Comparison of ENCODE assay signal across 8 mouse cellular contexts in the genomic region with DNA sequence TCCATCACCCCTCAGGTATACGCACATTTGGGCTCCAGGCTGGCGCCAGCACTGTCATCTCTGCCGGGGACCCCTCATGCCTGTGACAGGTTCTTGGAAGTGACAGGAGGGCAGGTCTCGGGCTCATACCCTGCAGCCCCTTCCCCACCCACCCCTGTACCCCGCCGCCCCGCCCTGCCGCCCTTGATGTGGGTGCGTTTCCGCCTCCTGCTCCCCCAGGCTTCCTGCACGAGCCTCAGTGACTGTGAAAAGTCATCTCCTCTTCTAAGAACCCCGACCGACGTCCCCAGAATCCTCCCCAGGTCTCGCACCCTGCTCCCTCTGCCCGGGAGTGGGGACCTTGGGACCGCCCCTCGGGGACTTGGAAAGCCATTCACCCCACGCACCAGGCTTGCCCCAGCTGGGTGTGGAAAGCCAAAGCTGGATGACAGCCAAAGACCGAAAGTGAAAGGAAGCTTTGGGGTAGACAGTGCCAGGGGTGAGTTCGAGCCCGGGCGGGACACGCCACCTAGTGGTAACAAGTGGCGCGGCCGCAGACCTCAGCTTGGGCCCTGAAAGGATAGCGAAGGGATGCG. TPM values are rescaled to one million over a fixed set of nuclear protein-coding genes. Genes with fewer than 3 reads are reported as not detected.
DNase-seq lines count a peak whose midpoint lies in the region; ATAC-seq and TF ChIP-seq lines count a peak whose summit lies in the region.

A gene (minus strand): TSS at position 239 of the 575 bp plus-strand sequence.
A gene (minus strand): TSS at position 440 of the 575 bp plus-strand sequence.

- DNase-seq in 3T3-L1 (ENCODE audit: low read depth, low spot score): peak; percentile 87
- DNase-seq in adrenal gland, postnatal 4 days (ENCODE audit: low spot score in 2 of 2): peak; percentile 81 to 86
- peak; percentile 92 for DNase-seq in embryonic facial prominence, embryonic 14.5 days (ENCODE audit: low spot score)
- peak; percentile 97 for DNase-seq in heart, adult 8-10 months (ENCODE audit: low spot score)
- DNase-seq in kidney, adult 9 months: peak; percentile 95
- DNase-seq in limb, embryonic 14.5 days (ENCODE audit: low spot score): peak; percentile 85
- peak; percentile 78 to 86 for DNase-seq in spleen, adult 2 months (ENCODE audit: low read depth in 1 of 2, low spot score in 2 of 2)

- peak; percentile 97 for TF ChIP-seq CTCF in spleen, adult 2 months (IDR thresholded peaks at IDR 0.05; ENCODE audit: extremely low read depth, insufficient read depth, insufficient read length, insufficient replicate concordance)

- H3K4me3 ChIP-seq in embryonic facial prominence, embryonic 14.5 days (ENCODE audit: low read depth, low read length): peak within 1 kb of the TSS; percentile 44
- peak within 1 kb of the TSS; percentile 45 for H3K4me3 ChIP-seq in limb, embryonic 14.5 days (replicated peaks; ENCODE audit: low read length)
- peak within 1 kb of the TSS; percentile 41 for H3K4me3 ChIP-seq in midbrain, embryonic 16.5 days (ENCODE audit: low read depth, low read length)
- H3K4me3 ChIP-seq in spleen, adult 2 months (ENCODE audit: extremely low read depth, insufficient read depth, insufficient read length): peak within 1 kb of the TSS; percentile 84

- H3K4me1 ChIP-seq in embryonic facial prominence, embryonic 14.5 days (ENCODE audit: control insufficient read depth, insufficient read depth, low read length): peaks cover 4% of the 10 kb centered on the region; the same call in 1 of the 2 replicates
- no peaks in the 10 kb centered on the region for H3K4me1 ChIP-seq in limb, embryonic 14.5 days (ENCODE audit: control insufficient read depth, insufficient read depth, low read length)
- H3K4me1 ChIP-seq in midbrain, embryonic 16.5 days (ENCODE audit: control insufficient read depth, insufficient read depth, low read length): peaks cover 4% of the 10 kb centered on the region; the same call in 1 of the 2 replicates
- H3K4me1 ChIP-seq in spleen, adult 2 months (ENCODE audit: control insufficient read depth, insufficient read depth, insufficient read length): peaks cover 5% of the 10 kb centered on the region; the same call in 1 of the 2 replicates

- no peak within 1 kb of the TSS for H3K27ac ChIP-seq in embryonic facial prominence, embryonic 14.5 days (replicated peaks; ENCODE audit: low read depth, low read length)
- no peak within 1 kb of the TSS for H3K27ac ChIP-seq in limb, embryonic 14.5 days (replicated peaks; ENCODE audit: low read depth, low read length)
- no peak within 1 kb of the TSS for H3K27ac ChIP-seq in midbrain, embryonic 16.5 days (ENCODE audit: low read length)
- peak within 1 kb of the TSS; percentile 92 for H3K27ac ChIP-seq in spleen, adult 2 months (ENCODE audit: insufficient read depth, low read length)

- H3K9ac ChIP-seq in embryonic facial prominence, embryonic 14.5 days (ENCODE audit: low read depth, low read length): peak within 1 kb of the TSS; percentile 61
- H3K9ac ChIP-seq in limb, embryonic 14.5 days (ENCODE audit: low read depth, low read length, severe bottlenecking): peak within 1 kb of the TSS; percentile 55
- H3K9ac ChIP-seq in midbrain, embryonic 16.5 days (ENCODE audit: low read depth, low read length): peak within 1 kb of the TSS; percentile 68

- TF ChIP-seq POLR2A in limb, embryonic 14.5 days (IDR thresholded peaks at IDR 0.05; ENCODE audit: borderline replicate concordance, extremely low read depth, insufficient read depth, insufficient read length): 0 out of 2 replicates have a peak, but pooled peaks have one; percentile 17
- no peak for TF ChIP-seq POLR2A in spleen, adult 2 months (IDR thresholded peaks at IDR 0.05; ENCODE audit: low read depth, low read length)

- H3K27me3 ChIP-seq in embryonic facial prominence, embryonic 14.5 days (replicated peaks; ENCODE audit: control insufficient read depth, insufficient read depth, low read length): no peaks in the 10 kb centered on the region
- H3K27me3 ChIP-seq in limb, embryonic 14.5 days (ENCODE audit: control insufficient read depth, insufficient read depth, low read length): 0 out of 2 replicates have a peak, but pooled peaks cover 4% of the 10 kb centered on the region
- H3K27me3 ChIP-seq in midbrain, embryonic 16.5 days (ENCODE audit: control insufficient read depth, insufficient read depth, low read depth, low read length): peaks cover 14% of the 10 kb centered on the region
- no peaks in the 10 kb centered on the region for H3K27me3 ChIP-seq in spleen, adult 2 months (ENCODE audit: control insufficient read depth, insufficient read depth, low read length)

- no peaks in the 10 kb centered on the region for H3K9me3 ChIP-seq in embryonic facial prominence, embryonic 14.5 days (ENCODE audit: control insufficient read depth, low read length)
- no peaks in the 10 kb centered on the region for H3K9me3 ChIP-seq in limb, embryonic 14.5 days (ENCODE audit: control insufficient read depth, low read length)
- no peaks in the 10 kb centered on the region; the same call in 1 of the 2 replicates for H3K9me3 ChIP-seq in midbrain, embryonic 16.5 days (replicated peaks; ENCODE audit: control insufficient read depth, low read length, poor library complexity, severe bottlenecking)

- peak within 1 kb of the TSS; percentile 59 for H3K4me2 ChIP-seq in embryonic facial prominence, embryonic 14.5 days (ENCODE audit: low read depth, low read length)
- peak within 1 kb of the TSS; percentile 81 for H3K4me2 ChIP-seq in limb, embryonic 14.5 days (replicated peaks; ENCODE audit: low read depth, low read length, severe bottlenecking)
- H3K4me2 ChIP-seq in midbrain, embryonic 16.5 days (ENCODE audit: low read length): peak within 1 kb of the TSS; percentile 68

- ATAC-seq in embryonic facial prominence, embryonic 14.5 days (ENCODE audit: low read depth): peak; percentile 93
- peak; percentile 85 for ATAC-seq in limb, embryonic 14.5 days (ENCODE audit: low FRiP score, low read depth)
- peak; percentile 77 for ATAC-seq in midbrain, embryonic 16.5 days

- H3K36me3 ChIP-seq in embryonic facial prominence, embryonic 14.5 days (ENCODE audit: control insufficient read depth, insufficient read depth, low read length): no peaks in the 10 kb centered on the region
- H3K36me3 ChIP-seq in limb, embryonic 14.5 days (ENCODE audit: control insufficient read depth, insufficient read depth, low read length): no peaks in the 10 kb centered on the region
- H3K36me3 ChIP-seq in midbrain, embryonic 16.5 days (ENCODE audit: control insufficient read depth, insufficient read depth, low read length): no peaks in the 10 kb centered on the region
- peaks cover 8% of the 10 kb centered on the region for H3K36me3 ChIP-seq in spleen, adult 2 months (ENCODE audit: control insufficient read depth, insufficient read depth, low read length)

- 3% methylated on average over 25 of the region's 29 CpGs for whole genome bisulfite sequencing in embryonic facial prominence, embryonic 14.5 days
- 1% methylated on average over 29 of the region's 29 CpGs for WGBS in limb, embryonic 14.5 days
- WGBS in midbrain, embryonic 16.5 days: 6% methylated on average over 29 of the region's 29 CpGs
- WGBS in spleen, adult 2 months: 1% methylated on average over 29 of the region's 29 CpGs

RNA-seq across cellular contexts. Expression of the first gene that starts in this region (rescaled TPM):
- total RNA-seq in adrenal gland, postnatal 4 days (2021): not detected
- polyA plus RNA-seq in embryonic facial prominence, embryonic 14.5 days (2014; fragmentation: Nextera tagmentation; extraction: Ambion mirVana): 0.47 and 0.61 TPM in 2 replicates
- 1 to 10 TPM in 1 of 4 experiments, not detected in 3; 1.7 TPM for total RNA-seq in heart, adult 8-10 months (2022)
- polyA plus RNA-seq in limb, embryonic 14.5 days (2012; rRNA removed): 0.31 TPM in 1 of 2 replicates, not detected in the other
- polyA plus RNA-seq in limb, embryonic 14.5 days (2014; fragmentation: Nextera tagmentation; extraction: Ambion mirVana): 0.39 and 1.4 TPM in 2 replicates
- 0.41 TPM in 1 of 2 replicates, not detected in the other for polyA plus RNA-seq in midbrain, embryonic 16.5 days (2015; fragmentation: Nextera tagmentation; extraction: Ambion mirVana)
- polyA plus RNA-seq in spleen, adult 2 months (2012; rRNA removed): 0.28 and 0.70 TPM in 2 replicates

RNA-seq across cellular contexts. Expression of the second gene that starts in this region (rescaled TPM):
- total RNA-seq in adrenal gland, postnatal 4 days (2021): 10 to 100 TPM; 18.8 to 23.1 TPM
- 2.3 TPM in 2 replicates for polyA plus RNA-seq in embryonic facial prominence, embryonic 14.5 days (2014; fragmentation: Nextera tagmentation; extraction: Ambion mirVana)
- total RNA-seq in heart, adult 8-10 months (2022): 1 to 10 TPM; 6.1 to 7.9 (median 6.5) TPM
- polyA plus RNA-seq in limb, embryonic 14.5 days (2012; rRNA removed): 12.4 and 18.6 TPM in 2 replicates
- 2.2 and 3.3 TPM in 2 replicates for polyA plus RNA-seq in limb, embryonic 14.5 days (2014; fragmentation: Nextera tagmentation; extraction: Ambion mirVana)
- 1.5 and 2.2 TPM in 2 replicates for polyA plus RNA-seq in midbrain, embryonic 16.5 days (2015; fragmentation: Nextera tagmentation; extraction: Ambion mirVana)
- 183 and 197 TPM in 2 replicates for polyA plus RNA-seq in spleen, adult 2 months (2012; rRNA removed)
